Mouse (Mus musculus) lung, postnatal 14 days (tissue): ENCODE results near the gene Hist1h1c.

ENCODE experiments used
- DNase-seq: peaks from one replicate; pipeline ENCODE4 v3.0.0; 2021

Gene Hist1h1c

DNA sequence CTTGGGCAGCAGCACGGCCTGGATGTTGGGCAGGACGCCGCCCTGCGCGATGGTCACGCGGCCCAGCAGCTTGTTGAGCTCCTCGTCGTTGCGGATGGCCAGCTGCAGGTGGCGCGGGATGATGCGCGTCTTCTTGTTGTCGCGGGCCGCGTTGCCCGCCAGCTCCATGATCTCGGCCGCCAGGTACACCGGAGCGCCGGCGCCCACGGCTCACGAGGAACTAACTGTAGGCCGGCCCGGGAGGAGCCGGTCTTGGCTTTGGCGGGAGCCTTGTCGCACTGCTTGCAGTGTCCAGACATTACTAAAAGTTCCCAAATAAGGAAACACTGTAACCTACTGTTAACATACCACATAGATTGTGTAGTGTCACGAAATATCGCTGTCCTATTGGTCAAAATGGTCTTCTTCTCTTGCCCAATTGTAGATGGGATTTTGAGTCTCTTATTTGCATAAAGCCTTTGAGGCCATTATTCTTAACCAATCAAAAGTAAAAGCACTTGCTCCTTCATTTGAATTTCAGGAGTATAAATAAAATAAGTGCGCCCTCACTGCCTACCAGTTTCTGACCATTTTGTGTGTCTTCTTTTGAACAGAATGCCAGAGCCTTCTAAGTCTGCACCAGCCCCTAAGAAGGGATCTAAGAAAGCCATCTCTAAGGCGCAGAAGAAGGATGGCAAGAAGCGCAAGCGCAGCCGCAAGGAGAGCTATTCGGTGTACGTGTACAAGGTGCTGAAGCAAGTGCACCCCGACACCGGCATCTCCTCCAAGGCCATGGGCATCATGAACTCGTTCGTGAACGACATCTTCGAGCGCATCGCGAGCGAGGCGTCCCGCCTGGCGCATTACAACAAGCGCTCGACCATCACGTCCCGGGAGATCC, 7.8 kb downstream of the Hist1h1c start, which contains the start of gene Hist1h2bb:
Gene Hist1h2bb, plus strand, starts transcription at position 534 of the 880 bp plus-strand sequence.
- peak; percentile 56 for DNase-seq

DNA sequence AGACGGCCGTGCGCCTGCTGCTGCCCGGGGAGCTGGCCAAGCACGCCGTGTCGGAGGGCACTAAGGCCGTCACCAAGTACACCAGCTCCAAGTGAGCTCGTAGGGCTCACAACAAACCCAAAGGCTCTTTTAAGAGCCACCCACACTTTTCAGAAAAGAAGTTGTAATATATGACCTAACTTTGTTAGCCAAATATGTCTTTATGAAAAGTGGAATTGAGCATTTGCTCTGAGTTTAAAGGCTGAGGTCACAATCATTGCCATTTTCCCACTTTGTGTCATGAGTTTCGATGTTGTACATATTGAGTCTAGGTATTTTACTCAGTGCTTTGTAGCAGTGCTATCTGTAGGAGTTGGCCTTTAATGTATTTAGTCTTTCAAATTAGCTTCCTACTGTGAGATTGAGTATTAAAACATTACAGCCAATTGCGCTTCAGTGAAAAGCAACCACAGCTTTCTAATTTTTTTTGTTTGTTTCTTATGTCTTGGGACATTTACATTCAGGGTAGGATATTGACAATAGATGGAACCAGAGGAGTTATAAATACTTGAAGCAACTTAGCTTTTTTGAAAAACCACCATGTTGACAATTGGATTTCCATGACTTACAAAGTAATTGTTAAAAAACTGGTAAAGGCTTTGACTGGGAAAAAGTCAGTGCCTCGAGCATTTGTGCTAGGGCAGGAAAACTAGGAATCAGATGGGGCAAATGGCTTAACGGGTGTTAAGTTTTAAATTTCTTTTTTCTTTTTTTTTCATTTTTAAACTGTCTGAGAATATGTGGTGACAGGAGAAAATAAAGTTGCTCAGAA, 8.7 kb downstream of the Hist1h1c start:
- no peak for DNase-seq

DNA sequence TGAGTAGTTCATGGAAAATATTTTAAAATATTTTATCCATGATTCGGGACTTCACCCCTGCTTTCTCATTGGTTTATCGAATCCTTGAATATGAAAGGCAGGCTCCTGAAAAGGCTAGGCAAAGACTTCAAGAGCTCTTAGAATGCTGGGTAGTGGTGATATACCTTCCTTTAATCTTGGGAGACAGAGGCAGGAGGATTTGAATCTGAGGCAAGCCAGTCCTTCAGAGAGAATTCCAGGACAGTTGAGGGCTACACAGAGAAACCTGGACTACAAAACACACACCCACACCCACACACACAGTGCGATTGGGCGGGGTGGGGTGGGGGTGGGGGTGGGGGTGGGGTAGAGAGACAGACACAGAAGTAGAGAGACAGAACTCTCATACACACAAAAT, 9.3 kb downstream of the Hist1h1c start:
- DNase-seq = no peak

DNA sequence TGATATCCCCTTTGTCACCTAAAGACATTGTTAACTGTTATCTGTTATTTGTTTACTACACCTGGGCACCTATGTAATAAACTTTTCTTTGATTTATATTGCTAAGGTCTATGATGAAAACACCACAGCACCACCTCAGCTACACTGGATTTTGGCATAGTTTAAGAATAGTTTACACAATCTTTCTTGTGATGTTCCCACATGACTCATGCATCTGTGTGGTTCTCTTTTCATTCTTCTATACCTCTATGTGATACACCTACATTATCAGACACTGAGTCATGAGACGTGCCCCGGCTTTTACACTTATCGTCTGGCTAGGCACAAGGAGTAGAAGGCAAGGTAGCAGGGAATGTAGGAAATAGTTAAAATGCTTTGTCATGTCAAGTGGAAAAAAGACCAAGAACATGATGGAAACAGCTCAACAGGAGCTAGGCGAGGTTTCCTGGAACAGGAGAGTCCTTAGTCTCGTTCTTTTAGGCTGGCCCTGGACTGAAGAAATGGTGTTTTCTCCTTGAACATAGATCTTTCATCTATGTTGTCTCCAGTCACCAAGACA, 11.0 kb downstream of the Hist1h1c start:
- no peak for DNase-seq

DNA sequence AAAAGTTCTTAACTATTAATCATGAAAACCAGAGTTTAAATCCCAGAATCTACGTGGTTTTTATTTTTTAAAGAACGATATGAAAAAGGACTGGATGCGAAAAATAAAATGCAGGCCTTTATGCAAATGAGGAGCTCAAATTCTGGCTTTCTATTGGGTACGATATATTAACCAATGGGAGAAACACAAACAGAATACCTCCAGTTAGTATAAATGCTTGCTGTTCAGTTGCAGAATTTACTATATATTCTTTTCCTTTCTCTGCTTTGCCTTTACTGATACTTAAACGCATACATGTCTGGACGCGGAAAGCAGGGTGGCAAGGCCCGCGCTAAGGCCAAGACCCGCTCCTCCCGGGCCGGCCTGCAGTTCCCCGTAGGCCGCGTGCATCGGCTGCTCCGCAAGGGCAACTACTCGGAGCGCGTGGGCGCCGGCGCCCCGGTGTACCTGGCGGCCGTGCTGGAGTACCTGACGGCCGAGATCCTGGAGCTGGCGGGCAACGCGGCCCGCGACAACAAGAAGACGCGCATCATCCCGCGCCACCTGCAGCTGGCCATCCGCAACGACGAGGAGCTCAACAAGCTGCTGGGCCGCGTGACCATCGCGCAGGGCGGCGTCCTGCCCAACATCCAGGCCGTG, 12.3 kb downstream of the Hist1h1c start, which contains the start of gene Hist1h2ab:
Gene Hist1h2ab, plus strand, starts transcription at position 288 of the 639 bp plus-strand sequence.
- DNase-seq = peak; percentile 22

DNA sequence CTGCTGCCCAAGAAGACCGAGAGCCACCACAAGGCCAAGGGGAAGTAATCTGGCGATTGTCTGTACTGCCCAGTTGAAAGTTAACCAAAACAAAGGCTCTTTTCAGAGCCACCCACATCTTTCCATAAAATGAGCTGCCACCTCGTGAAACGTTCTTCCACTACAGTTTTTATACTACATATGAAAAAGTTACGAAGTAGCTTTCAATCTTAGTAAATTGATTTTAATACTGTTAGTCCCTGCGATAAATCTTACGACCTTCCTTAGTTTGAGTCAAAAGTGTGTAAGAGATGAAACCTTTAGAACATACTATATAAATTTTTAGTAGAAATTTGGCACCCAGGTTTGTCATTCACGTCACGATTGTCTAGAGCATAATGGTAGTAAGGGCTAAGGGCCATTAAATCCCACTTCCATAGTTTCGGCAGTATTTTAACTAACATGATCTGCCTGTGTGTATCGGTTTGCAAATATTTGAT, 12.9 kb downstream of the Hist1h1c start:
- no peak for DNase-seq

DNA sequence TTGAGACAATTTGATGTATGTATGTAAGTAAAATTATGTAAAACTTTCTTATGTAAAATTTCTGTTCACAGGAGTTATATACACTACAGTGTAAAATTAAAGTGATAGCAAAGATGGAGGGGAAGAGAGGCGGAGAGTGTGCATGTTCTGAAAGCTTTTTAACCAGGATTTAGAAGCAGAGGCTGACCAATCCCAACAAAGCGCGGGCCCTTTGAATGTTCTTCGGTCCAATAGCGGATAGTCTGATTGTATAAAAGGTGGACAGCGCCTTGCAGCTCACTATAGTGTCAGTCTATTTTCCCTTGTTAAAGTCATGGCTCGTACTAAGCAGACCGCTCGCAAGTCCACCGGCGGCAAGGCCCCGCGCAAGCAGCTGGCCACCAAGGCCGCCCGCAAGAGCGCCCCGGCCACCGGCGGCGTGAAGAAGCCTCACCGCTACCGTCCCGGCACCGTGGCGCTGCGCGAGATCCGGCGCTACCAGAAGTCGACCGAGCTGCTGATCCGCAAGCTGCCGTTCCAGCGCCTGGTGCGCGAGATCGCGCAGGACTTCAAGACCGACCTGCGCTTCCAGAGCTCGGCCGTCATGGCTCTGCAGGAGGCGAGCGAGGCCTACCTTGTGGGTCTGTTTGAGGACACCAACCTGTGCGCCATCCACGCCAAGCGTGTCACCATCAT, 13.6 kb downstream of the Hist1h1c start, which contains the start of gene Hist1h3b:
Gene Hist1h3b, plus strand, starts transcription at position 201 of the 675 bp plus-strand sequence.
- peak; percentile 88 for DNase-seq

DNA sequence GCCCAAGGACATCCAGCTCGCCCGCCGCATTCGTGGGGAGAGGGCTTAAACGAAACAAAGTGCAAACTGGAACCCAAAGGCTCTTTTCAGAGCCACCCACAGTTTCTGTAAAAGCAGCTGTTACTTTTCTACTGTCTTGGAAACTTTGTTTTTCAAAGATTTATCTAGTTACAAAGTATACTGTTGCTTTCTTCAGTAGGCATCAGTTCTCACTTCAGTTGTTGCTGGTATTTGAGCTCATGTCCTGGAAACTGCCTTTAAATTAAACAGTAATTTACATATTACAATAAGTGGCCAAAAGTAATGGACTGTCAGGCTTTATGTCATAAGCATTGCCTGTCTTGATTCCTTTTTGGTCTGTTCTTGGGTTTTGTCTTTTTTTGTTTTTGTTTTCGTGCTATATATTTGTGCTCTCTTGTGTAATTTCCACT, 14.1 kb downstream of the Hist1h1c start:
- no peak for DNase-seq

DNA sequence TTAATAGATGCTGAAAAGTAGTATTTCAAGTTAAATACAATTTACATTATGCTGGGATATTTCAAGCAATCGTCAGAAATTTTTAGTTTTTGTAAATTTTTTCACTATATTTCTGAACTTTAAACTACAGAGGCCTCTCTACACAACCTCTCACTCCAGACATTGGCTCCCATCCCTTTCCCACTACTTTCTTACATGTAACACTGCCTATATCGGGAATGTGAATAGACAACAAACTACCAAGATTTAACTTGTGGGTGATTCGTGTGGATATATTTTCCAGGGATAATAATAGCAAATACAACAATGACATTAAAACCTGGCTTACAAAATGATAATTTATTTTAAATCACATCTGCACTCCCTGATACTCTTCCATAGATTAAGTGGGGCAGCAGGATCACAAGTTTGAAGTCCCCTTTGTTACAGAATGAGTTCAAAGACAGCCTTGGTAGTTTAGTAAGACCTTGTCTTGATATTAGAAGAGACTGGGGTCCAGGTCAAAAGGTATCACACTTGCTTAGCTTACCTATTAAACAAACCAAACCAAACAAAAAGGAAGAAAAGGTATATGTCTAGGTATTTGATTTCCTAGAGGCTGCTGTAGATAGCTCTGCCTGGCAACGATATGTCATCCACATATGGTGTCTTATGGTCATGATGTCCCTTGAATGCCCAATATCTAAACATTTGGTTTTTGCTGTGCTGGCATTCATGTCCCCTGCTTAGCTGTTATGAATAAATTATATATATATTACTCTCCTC, 14.9 kb downstream of the Hist1h1c start:
- DNase-seq = no peak

DNA sequence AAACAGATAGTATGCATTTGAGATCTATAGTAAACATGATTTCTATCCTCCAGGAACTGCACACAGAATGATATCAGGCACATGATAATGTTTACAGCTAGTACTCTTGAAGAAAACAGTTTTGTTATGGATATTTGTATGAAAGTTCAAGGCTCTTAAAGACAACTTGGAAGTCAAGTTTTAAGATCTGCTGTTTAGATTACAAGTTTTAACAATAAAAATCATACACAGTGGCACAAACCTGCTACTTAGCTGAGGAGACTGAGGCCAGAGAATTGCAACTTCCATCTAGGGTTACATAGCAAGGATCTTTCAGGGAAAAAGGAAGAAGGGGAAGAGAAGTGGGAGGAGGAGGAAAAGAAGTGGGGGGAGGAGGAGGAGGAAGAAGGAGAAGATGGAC, 16.4 kb downstream of the Hist1h1c start:
- DNase-seq = no peak

DNA sequence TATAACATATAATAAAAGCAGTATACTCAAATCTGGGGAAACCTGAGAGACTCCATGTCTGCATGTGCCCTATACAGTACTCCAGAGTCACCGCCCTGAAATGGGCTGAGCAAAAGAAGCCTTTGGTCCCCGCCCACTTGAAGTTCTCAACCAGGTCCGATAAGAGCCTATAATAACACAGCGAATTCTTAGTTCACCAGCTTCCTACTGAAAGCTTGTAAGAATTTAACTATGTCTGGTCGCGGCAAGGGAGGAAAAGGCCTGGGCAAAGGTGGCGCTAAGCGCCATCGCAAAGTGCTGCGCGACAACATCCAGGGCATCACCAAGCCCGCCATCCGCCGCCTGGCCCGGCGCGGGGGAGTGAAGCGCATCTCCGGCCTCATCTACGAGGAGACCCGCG, 18.2 kb downstream of the Hist1h1c start, which contains the start of gene Hist1h4b:
Gene Hist1h4b, plus strand, starts transcription at position 224 of the 400 bp plus-strand sequence.
- peak; percentile 91 for DNase-seq

DNA sequence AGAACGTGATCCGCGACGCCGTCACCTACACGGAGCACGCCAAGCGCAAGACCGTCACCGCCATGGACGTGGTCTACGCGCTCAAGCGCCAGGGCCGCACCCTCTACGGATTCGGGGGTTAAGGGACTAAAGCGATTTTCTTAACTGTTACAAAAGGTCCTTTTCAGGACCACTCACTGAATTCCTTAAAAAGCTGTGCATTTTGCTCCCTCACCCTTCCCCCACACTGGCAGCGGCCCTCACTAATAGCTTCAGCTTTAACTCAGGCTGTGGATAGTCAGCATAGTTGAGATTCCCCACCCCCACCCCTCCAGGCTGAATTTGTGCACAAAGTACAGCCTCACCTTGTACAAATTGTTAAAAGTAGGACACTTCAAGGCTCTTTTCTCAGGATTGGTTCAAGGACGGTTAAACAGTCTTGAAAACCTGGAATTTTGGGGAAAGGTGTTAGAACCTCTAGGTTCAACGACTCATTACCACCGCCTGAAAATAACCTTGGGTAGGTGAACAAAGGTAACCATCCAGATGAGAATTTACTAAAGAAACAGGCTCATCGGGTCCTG, 18.7 kb downstream of the Hist1h1c start:
- no peak for DNase-seq

DNA sequence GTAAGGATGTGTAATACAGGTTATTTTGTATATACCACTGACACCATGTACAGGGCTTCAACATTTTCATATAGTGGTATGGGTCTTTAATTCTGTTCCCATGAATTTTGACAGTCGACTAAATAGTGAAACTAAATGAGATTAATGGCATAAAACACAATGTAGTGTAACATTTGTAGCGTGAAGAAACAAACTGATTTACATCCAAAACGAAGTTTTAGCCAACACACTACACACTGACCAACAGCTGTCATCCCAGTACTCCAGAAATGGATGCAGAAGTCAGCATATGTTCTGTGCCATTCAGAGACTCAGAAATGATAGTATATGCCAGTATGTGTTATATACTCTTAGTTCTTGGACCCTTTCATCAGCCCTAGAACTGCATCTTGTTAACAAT, 19.3 kb downstream of the Hist1h1c start:
- no peak for DNase-seq

DNA sequence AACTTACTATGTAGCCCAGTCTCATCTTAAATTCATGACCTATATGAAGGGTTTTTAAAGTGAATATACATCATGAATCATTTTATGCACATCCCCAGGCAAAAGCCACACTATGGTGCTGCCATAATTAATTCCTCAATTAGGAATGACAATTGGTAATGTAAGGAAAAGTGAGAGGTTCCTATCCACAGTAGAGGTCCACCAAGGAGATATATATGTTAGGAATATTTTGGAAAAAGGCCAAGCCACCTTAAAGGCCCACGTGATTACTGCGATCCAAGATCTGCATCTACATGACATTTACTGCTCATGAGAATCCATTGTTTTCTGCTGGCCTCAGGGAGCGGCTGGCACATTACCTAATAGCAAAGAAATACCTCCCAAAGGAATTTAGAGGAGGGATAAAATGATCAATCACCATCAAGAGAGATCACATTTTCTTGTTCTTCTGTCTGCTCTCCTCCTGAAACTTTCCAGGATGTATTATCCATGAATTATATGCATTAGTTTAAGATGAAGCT, 20.7 kb downstream of the Hist1h1c start:
- DNase-seq = no peak

DNA sequence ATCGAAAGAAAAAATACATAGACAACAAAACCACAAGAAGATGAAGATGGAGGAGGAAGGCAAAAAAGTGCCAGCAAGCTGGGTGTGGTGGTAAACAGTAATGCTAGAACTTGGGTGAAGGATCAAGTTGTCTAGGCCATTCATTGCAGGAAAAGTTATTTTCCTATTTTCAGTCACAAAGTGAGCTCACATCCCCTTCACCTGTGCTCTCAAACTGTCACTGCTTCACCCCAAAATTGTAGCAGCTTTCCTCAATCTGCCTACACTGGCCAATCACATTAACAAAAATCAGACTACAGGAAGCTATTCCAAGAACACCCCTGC, 21.3 kb downstream of the Hist1h1c start:
- no peak for DNase-seq

DNA sequence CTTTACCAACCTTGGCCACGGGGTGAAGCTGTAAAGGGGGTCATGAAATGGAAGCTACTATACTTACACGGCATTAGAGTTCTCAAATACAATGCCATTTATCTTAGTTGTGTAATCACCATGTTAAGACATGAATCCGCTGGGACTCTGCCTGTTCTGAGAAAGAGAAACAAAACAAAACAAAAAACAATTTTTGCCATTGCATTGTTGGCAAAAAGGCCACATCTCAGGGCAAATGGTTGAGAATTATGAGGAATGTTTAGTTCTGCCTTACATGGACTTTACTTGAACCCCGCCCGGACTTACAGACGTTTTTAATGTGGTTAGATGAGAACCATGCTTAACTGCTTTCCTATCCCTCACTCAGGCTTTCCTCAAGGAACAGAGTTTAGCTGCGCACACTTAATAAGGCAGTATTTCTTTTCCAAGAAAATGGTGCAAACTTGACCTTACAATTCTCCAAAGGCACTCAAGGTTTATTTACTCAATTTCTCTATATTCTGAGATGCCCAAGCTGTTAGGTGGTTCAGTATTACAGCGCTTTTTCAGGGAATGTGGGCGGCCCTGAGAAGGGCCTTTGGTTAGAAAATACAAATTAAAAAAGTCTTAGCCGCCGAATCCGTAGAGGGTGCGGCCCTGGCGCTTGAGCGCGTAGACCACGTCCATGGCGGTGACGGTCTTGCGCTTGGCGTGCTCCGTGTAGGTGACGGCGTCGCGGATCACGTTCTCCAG, 21.8 kb downstream of the Hist1h1c start:
- no peak for DNase-seq

DNA sequence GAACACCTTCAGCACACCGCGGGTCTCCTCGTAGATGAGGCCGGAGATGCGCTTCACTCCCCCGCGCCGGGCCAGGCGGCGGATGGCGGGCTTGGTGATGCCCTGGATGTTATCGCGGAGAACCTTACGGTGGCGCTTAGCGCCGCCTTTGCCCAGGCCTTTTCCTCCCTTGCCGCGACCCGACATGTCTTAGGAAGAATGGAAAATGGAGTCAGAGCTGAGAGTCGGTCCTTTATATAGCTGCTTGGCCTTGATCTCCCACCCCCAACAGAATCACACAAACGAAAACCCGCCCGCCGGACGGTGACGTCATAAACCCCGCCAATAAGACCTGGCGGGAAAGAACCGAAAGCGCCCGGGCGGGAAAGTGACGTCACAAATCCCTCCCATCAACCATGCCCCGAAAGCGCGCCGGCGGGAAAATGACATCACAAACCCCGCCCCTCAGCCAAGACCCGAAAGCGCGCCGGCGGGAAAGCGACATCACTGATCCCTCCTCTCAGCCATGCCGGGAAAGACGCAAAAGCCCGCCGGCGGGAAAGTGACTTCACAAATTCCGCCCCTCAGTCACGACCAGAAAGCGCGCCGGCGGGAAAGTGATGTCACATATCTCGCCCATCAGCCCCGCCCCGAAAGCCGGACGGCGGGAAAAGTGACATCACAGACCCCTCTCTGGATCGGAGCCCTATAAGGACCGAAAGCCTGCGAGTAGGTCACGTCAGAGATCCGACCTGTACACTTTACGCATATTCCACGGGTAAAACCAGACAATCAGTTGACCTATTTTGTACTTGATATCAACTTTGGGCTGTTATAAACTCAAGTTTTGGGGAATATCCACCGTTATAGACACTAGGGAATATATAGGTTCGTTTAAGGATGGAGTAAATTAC, 22.6 kb downstream of the Hist1h1c start, which contains the start of gene Hist1h4a:
Gene Hist1h4a, minus strand, starts transcription at position 259 of the 893 bp plus-strand sequence.
- peak; percentile 99 for DNase-seq
